Mouse (Mus musculus): Measurements from ENCODE around the gene Gfm2.
A peak's percentile ranks its signal among the peaks of the same experiment; 100 is the strongest.

Gfm2 gene

GRCm38 (mm10) chr13:97187693-97188092 lies 50.0 kb downstream of the Gfm2 start:
- DNase-seq (ENCODE audit: low spot score) = no peak

GRCm38 (mm10) chr13:97192649-97193048 lies 54.9 kb downstream of the Gfm2 start:
- no peak for DNase-seq (ENCODE audit: low spot score)

GRCm38 (mm10) chr13:97193420-97193819 lies 55.7 kb downstream of the Gfm2 start:
- DNase-seq (ENCODE audit: low spot score) = peak; percentile 58

- DNase-seq (ENCODE audit: low spot score) = no peak
Measured at GRCm38 (mm10) chr13:97196186-97196924, 58.6 kb downstream of the Gfm2 start.

- no peak for DNase-seq (ENCODE audit: low spot score)
Measured at GRCm38 (mm10) chr13:97196925-97197218, 59.1 kb downstream of the Gfm2 start.

- DNase-seq (ENCODE audit: low spot score) = peak; percentile 87
Measured at GRCm38 (mm10) chr13:97197932-97198562, 60.3 kb downstream of the Gfm2 start, which contains the start of gene Hexb. Gene Hexb (minus strand): TSS chr13:97198357.

GRCm38 (mm10) chr13:97199123-97199522 lies 61.4 kb downstream of the Gfm2 start:
- DNase-seq (ENCODE audit: low spot score) = no peak

GRCm38 (mm10) chr13:97201076-97201475 lies 63.3 kb downstream of the Gfm2 start:
- DNase-seq (ENCODE audit: low spot score) = no peak

GRCm38 (mm10) chr13:97201896-97202295 lies 64.2 kb downstream of the Gfm2 start:
- no peak for DNase-seq (ENCODE audit: low spot score)

GRCm38 (mm10) chr13:97205052-97205701 lies 67.4 kb downstream of the Gfm2 start:
- peak; percentile 84 for DNase-seq (ENCODE audit: low spot score)

- no peak for DNase-seq (ENCODE audit: low spot score)
Measured at GRCm38 (mm10) chr13:97206046-97206445, 68.3 kb downstream of the Gfm2 start.

GRCm38 (mm10) chr13:97207472-97208111 lies 69.9 kb downstream of the Gfm2 start:
- DNase-seq (ENCODE audit: low spot score) = no peak

- DNase-seq (ENCODE audit: low spot score) = no peak
Measured at GRCm38 (mm10) chr13:97208112-97208478, 70.4 kb downstream of the Gfm2 start.

GRCm38 (mm10) chr13:97208500-97209010 lies 70.8 kb downstream of the Gfm2 start:
- DNase-seq (ENCODE audit: low spot score) = no peak

GRCm38 (mm10) chr13:97214583-97215268 lies 77.0 kb downstream of the Gfm2 start:
- DNase-seq (ENCODE audit: low spot score) = no peak

GRCm38 (mm10) chr13:97215563-97215962 lies 77.8 kb downstream of the Gfm2 start:
- DNase-seq (ENCODE audit: low spot score) = no peak

- DNase-seq (ENCODE audit: low spot score) = no peak
Measured at GRCm38 (mm10) chr13:97216196-97216595, 78.5 kb downstream of the Gfm2 start.

- DNase-seq (ENCODE audit: low spot score) = no peak
Measured at GRCm38 (mm10) chr13:97220022-97220421, 82.3 kb downstream of the Gfm2 start.

GRCm38 (mm10) chr13:97223856-97224255 lies 86.1 kb downstream of the Gfm2 start:
- no peak for DNase-seq (ENCODE audit: low spot score)

- DNase-seq (ENCODE audit: low spot score) = no peak
Measured at GRCm38 (mm10) chr13:97224341-97224982, 86.7 kb downstream of the Gfm2 start.

GRCm38 (mm10) chr13:97225130-97225529 lies 87.4 kb downstream of the Gfm2 start:
- no peak for DNase-seq (ENCODE audit: low spot score)

GRCm38 (mm10) chr13:97227795-97228194 lies 90.1 kb downstream of the Gfm2 start:
- no peak for DNase-seq (ENCODE audit: low spot score)
